Mouse (Mus musculus): ENCODE results near the gene Igf2bp3.
"Not testable (repeated sequence)": the region's sequence is repeated elsewhere in the genome, so short reads cannot be mapped to it uniquely, and the experiment has no call there.

The Igf2bp3 gene

DNA sequence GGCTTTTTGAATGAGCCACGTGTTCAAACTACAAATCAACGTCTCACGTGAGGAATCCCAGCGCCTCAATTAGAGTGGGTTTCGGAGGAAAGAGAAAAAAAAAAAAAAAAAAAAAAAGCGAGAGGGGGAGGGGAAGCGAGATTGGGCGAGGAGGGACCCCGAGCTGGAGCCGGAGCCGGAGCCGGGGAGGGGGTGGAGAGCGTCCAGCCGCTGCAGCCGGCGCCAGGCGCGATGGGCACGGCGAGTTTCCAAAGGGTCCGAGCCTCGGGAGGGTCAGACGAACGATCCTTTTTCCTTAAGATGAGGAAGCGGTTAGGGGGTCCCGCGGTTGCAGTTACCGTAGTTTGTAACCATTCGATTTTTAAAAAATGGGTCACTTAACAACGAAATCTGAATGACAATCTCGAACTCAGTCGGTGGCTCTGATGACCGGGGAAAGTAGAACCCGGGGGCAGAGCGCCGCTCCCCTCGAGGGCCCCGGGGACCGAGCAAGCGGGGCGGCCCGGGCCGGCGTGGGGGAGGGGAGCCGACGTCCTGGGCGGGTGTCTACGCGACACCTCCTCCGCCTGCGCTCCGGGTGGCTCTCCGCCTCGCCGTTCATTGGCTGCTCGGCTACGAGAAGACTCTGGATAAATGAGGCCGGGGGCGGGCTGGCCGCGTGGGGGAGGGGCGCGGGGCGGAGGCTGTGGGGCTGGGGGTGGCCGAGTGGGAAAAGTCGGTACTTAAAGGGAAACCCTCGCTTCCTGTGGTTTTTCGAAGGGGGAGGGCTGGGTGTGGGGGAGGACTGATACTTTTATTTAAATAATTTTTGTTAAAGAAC lies at the start of gene Igf2bp3:
TSS of gene Igf2bp3 (minus strand) at position 30 of the 820 bp plus-strand sequence.
- Histone ChIP-seq H3K36me3 (ENCODE audit: control insufficient read depth, insufficient read depth, low read length, poor library complexity, severe bottlenecking) (no peaks in the 10 kb centered on the region), H3K27me3 (ENCODE audit: control insufficient read depth, insufficient read depth, low read length, poor library complexity, severe bottlenecking) (peaks cover 2% of the 10 kb centered on the region)
- peak; percentile 73 for DNase-seq (ENCODE audit: low read depth, low spot score)

DNA sequence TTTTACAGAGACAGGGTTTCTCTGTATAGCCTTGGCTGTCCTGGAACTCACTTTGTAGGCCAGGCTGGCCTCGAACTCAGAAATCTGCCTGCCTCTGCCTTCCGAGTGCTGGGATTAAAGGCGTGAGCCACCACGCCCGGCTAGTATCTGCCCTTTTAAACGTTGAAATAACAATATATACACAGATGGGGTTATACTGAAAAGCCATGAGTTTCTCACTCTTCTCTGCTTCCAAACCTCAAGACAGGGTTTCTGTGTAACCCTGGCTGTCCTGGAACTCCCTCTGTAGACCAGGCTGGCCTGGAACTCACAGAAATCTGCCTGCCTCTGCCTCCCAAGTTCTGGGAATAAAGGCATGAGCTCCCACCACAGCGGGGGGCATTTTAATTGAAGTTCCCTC lies 49.7 kb upstream of the Igf2bp3 start:
- not testable (repeated sequence) for H3K27me3 ChIP-seq (ENCODE audit: control insufficient read depth, insufficient read depth, low read length, poor library complexity, severe bottlenecking); H3K36me3 ChIP-seq (ENCODE audit: control insufficient read depth, insufficient read depth, low read length, poor library complexity, severe bottlenecking); DNase-seq (ENCODE audit: low read depth, low spot score)

DNA sequence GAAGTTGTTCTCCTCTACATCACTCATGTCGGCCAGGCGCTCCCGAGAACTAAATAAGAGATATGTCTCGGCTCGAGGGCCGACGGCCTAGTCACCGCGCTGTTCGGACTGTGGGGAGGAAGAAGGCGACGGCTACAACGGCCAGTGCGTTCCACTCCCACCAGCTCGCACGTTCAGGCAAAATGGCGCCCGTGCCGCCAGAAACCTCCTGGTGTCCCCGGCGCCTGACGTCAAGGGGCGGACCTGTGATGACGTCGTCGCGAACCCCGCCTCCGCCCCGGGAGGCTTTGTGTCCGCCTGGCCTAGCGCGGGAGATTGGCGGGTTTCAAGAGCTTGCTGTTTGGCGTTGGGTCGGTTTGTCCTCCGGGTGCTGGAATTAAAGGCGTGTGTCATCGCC lies 49.1 kb upstream of the Igf2bp3 start, which contains the start of gene Tra2a:
TSS of gene Tra2a (minus strand) at position 187 of the 397 bp plus-strand sequence.
- DNase-seq (ENCODE audit: low read depth, low spot score) = peak; percentile 97

DNA sequence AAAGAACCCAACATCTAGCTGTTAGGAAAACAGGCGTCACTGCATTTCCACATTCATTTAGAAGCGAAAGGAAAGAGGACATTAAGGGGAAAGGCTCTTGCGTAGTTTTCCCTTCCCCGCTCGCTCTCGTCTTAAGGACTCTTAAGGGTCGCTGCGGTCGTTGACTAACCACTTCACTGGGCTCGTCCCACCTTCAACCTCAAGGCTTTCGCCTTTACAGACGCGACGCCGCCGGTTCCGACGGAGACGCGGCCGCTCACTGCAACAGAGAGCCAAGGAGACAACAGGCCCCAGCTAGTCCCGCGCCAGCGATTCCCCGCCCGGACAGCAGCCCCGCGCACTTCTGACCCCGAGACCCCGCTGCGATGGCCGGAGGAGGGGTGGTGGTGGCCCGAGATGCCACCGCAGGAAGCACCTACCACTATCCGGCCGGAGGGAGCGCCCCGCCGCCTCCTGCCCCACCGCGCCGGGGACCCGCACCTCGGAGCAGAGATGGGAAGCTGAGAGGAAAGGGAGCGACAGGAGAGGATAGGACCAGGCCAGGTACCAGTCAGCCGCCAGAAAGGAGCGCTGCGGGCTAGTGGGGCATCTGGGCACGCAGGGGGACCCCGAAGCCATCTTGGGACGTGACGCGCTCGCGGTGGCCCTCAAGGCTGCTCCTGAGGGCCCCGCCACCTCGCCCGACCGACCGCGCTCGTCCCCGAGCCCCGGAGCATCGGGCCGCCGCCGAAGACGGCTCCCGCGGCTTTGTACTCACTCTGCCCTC lies 48.5 kb upstream of the Igf2bp3 start:
- H3K36me3 ChIP-seq (ENCODE audit: control insufficient read depth, insufficient read depth, low read length, poor library complexity, severe bottlenecking) = no peaks in the 10 kb centered on the region
- H3K27me3 ChIP-seq (ENCODE audit: control insufficient read depth, insufficient read depth, low read length, poor library complexity, severe bottlenecking) = no peaks in the 10 kb centered on the region
- peak; percentile 56 for DNase-seq (ENCODE audit: low read depth, low spot score)

More for the DNA sequence above, 49.1 kb upstream of the Igf2bp3 start, which contains the start of gene Tra2a:
- no peaks in the 10 kb centered on the region for H3K27me3 ChIP-seq (ENCODE audit: control insufficient read depth, insufficient read depth, low read length, poor library complexity, severe bottlenecking)
- H3K36me3 ChIP-seq (ENCODE audit: control insufficient read depth, insufficient read depth, low read length, poor library complexity, severe bottlenecking) = no peaks in the 10 kb centered on the region

DNA sequence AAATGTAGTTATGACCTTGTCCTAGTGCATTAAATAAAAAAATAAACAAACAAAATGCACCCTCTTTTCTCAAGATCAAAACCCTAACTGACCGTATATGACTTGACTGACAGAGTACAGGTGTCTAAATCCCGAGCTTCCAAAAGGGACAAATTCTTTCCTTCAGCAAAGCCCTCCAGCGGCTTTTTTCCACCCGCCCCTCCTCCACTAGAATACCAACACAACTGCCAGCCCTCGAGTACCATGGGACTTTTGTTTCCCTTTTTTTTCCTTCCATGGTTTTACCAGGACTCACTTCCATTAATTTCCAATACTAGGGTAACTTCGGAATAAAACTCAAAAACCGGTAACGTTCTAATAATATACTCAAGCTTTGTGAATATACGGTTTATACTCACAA lies 47.7 kb upstream of the Igf2bp3 start:
- Histone ChIP-seq H3K27me3 (ENCODE audit: control insufficient read depth, insufficient read depth, low read length, poor library complexity, severe bottlenecking) (no peaks in the 10 kb centered on the region), H3K36me3 (ENCODE audit: control insufficient read depth, insufficient read depth, low read length, poor library complexity, severe bottlenecking) (no peaks in the 10 kb centered on the region)
- DNase-seq (ENCODE audit: low read depth, low spot score) = no peak

DNA sequence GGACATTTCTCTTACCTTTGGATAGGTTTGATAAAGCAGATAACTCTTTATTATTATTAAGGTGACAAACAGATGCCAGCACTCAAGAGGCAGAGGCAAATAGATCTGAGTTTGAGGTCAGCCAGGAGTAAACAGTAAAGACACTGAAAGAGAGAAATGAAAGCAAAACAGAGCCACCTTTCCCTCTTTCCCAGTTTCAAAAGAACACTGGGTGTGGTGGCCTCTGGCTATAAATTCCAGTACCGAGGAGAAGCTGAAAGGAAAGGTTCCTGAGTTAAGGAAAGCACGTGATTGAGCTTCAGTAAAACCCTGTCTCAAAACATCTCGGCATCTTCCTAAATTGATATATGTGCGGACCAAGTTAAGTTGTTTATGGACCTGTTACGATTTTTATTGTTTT lies 45.0 kb upstream of the Igf2bp3 start:
- Histone ChIP-seq H3K27me3 (ENCODE audit: control insufficient read depth, insufficient read depth, low read length, poor library complexity, severe bottlenecking) (no peaks in the 10 kb centered on the region), H3K36me3 (ENCODE audit: control insufficient read depth, insufficient read depth, low read length, poor library complexity, severe bottlenecking) (no peaks in the 10 kb centered on the region)
- DNase-seq (ENCODE audit: low read depth, low spot score) = no peak

DNA sequence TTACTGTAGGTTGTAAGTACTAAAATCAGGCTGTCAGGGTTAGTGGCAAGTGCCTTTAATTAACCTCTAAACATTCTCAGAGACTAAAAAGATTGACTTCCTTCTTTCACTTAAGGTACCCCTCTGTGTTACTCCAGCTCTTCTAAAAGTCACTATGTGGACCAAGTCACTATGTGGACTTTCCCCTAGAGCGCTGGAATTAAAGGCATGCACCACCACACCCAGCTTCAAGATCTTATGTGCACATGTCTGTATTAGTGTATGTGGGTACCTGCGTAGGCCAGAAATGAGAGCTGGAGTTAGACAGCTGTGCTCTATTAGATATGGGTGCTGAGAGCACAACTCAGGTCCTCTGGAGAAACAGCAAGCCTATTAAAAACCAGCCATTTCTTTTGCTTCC lies 43.1 kb upstream of the Igf2bp3 start:
- H3K36me3 ChIP-seq (ENCODE audit: control insufficient read depth, insufficient read depth, low read length, poor library complexity, severe bottlenecking) = no peaks in the 10 kb centered on the region
- H3K27me3 ChIP-seq (ENCODE audit: control insufficient read depth, insufficient read depth, low read length, poor library complexity, severe bottlenecking) = no peaks in the 10 kb centered on the region
- peak; percentile 29 for DNase-seq (ENCODE audit: low read depth, low spot score)

DNA sequence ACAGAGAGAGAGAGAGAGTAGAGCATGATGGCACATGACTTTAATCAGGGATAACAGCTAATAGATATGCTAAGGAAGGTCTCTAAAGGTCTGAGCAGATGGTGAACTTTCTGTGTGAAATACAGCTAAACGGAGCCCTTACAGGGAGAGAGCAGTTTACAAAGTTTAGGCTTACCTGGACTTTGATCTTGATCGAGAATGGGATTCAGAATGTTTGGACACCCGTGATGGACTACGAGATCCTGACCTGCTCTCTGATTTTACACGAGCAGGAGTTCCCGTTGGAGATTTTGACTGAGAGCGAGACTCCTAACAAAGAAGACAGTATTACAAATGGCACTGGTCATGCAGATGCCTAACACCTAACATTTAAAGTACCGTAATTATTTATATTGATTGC lies 37.5 kb upstream of the Igf2bp3 start:
- Histone ChIP-seq H3K27me3 (ENCODE audit: control insufficient read depth, insufficient read depth, low read length, poor library complexity, severe bottlenecking) (no peaks in the 10 kb centered on the region), H3K36me3 (ENCODE audit: control insufficient read depth, insufficient read depth, low read length, poor library complexity, severe bottlenecking) (peaks cover 11% of the 10 kb centered on the region; the same call in 1 of the 2 replicates)
- no peak for DNase-seq (ENCODE audit: low read depth, low spot score)

DNA sequence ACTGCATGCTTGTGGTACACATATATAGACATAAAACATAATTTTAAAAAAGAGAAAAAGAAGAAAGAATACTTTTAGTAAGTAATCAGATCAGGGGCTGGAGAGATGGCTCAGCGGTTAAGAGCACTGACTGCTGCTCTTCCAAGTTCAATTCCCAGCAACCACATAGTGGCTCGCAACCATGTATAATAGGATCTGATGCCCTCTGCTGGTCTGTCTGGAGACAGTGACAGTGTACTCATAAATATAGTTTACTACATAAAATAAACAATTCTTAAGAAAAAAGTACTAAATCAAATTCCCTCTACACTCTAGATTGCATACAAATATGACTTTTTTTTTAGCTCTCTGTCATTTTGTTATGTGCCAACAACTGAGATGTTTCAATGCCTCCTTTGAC lies 36.4 kb upstream of the Igf2bp3 start:
- DNase-seq (ENCODE audit: low read depth, low spot score) = peak; percentile 22
- Histone ChIP-seq H3K27me3 (ENCODE audit: control insufficient read depth, insufficient read depth, low read length, poor library complexity, severe bottlenecking) (no peaks in the 10 kb centered on the region), H3K36me3 (ENCODE audit: control insufficient read depth, insufficient read depth, low read length, poor library complexity, severe bottlenecking) (peaks cover 13% of the 10 kb centered on the region; the same call in 1 of the 2 replicates)

DNA sequence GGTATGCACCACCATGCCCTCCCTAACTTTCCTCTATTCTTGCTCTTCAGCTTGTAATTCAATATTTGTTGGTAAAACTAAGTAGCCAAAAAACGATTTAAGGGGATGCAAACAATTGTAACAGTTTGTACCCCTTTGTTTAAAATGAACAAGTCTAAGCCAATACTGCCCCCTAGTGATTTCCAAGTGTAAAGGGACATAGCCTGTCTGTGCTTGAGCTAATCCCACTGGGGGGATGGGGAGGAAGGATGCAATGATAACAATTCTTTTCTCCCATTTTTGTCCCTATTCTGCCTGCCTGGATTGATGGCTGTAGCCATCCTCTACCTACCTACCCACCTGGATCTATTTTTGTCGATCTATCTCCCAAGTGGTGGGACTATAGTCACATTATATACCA lies 32.5 kb upstream of the Igf2bp3 start:
- H3K27me3 ChIP-seq (ENCODE audit: control insufficient read depth, insufficient read depth, low read length, poor library complexity, severe bottlenecking) = no peaks in the 10 kb centered on the region
- DNase-seq (ENCODE audit: low read depth, low spot score) = peak; percentile 55
- peaks cover 11% of the 10 kb centered on the region; the same call in 1 of the 2 replicates for H3K36me3 ChIP-seq (ENCODE audit: control insufficient read depth, insufficient read depth, low read length, poor library complexity, severe bottlenecking)

DNA sequence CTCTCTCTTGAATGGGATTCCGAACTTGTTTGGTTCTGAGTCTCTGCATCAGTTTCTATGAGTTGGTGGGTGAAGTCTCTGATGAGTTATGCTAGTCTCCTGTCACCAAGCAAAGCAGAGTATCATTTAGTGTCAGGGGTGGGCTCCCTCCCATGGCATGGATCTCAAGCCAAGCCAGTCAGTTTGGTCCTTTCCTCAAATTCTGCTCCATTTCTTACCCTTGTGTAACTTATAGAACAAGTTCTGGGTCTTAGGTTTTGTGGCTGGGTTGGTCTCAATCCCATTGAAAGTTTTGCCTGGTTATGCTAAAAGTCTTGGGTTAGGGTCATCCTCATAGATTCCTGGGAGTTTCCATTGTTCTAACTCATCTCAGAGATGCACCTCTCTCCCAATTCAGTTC lies 27.6 kb upstream of the Igf2bp3 start:
- Histone ChIP-seq H3K27me3 (ENCODE audit: control insufficient read depth, insufficient read depth, low read length, poor library complexity, severe bottlenecking) (no peaks in the 10 kb centered on the region), H3K36me3 (ENCODE audit: control insufficient read depth, insufficient read depth, low read length, poor library complexity, severe bottlenecking) (peaks cover 2% of the 10 kb centered on the region)
- no peak for DNase-seq (ENCODE audit: low read depth, low spot score)

DNA sequence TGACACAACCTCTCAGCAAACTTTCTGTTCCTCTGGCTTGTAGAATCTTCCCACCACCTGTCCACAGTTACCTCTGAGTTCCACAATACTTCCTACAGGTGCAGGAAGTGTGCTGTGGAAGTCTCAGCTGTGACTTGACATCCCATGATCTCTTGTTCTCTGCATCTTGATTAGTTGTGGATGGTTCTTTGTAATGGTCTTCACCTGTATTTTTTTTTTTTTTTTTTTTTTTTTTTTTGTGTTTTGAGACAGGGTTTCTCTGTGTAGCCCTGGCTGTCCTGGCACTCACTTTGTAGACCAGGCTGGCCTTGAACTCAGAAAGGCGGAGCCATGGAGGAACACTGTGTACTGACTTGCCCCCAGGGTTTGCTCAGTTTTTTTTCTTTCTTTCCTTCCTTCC lies 26.8 kb upstream of the Igf2bp3 start:
- Histone ChIP-seq H3K27me3 (ENCODE audit: control insufficient read depth, insufficient read depth, low read length, poor library complexity, severe bottlenecking) (no peaks in the 10 kb centered on the region), H3K36me3 (ENCODE audit: control insufficient read depth, insufficient read depth, low read length, poor library complexity, severe bottlenecking) (peaks cover under 1% of the 10 kb centered on the region)
- no peak for DNase-seq (ENCODE audit: low read depth, low spot score)

DNA sequence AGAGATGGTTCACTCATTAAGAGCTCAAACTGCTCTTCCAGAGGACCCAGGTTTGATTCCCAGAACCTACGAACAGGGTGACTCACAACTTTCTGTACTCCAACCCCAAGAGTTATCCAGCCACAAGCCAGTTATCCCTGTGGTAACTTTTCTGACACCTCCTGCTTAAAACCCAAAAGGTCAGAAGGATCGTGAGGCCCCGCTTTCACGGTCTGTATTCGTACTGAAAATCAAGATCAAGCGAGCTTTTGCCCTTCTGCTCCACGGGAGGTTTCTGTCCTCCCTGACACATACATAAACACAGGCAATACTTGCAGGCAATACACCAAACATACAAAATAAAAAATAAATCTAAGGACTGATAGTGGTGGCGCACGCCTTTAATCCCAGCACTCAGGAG lies 21.6 kb upstream of the Igf2bp3 start:
- H3K36me3 ChIP-seq (ENCODE audit: control insufficient read depth, insufficient read depth, low read length, poor library complexity, severe bottlenecking) = no peaks in the 10 kb centered on the region
- H3K27me3 ChIP-seq (ENCODE audit: control insufficient read depth, insufficient read depth, low read length, poor library complexity, severe bottlenecking) = no peaks in the 10 kb centered on the region
- DNase-seq (ENCODE audit: low read depth, low spot score) = peak; percentile 92

DNA sequence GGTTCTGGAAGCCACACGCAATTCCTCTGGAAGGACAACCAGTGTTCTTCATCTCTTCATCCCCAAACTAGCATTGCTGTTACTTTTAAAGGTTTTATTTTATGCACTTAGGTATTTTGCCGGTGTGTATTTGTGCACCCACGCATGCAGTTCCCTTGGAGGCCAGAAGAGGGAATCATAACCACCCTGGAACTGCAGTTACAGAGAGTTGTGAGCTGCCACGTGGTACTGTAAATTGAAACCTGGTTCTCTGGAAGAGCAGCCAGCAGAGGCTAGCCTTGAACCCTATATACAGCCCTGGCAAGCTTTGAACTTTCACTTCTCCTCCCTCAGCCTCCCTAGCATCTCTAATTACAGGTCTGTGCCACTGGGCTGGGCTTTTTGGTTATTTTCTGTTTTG lies 18.6 kb upstream of the Igf2bp3 start:
- Histone ChIP-seq H3K27me3 (ENCODE audit: control insufficient read depth, insufficient read depth, low read length, poor library complexity, severe bottlenecking) (no peaks in the 10 kb centered on the region), H3K36me3 (ENCODE audit: control insufficient read depth, insufficient read depth, low read length, poor library complexity, severe bottlenecking) (no peaks in the 10 kb centered on the region)
- peak; percentile 53 for DNase-seq (ENCODE audit: low read depth, low spot score)

DNA sequence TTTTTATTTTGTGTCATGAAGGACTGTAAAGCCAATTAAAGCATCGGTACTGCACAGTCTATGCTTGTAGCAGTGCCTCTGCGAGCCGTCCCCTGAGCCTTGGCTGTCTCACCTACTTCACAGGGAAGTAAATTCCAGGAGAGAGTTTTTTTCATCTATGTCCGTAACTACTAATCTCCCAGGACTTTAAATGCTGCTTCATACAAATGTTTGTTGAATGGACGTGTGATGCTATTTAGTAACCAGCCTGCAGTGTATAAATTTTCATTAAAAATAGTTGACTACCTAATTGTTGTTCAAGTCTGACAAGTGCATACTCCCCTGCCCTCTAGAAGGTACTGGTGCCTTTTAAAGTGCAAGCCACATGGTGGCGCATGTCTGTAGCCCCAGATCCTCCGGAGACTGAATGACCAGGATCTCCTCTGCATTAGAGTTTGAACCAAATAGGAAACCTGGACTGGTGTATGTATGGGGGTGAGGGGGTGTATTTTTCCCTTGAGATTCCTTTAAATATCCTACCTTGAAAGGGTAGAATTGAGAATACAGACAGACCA lies 13.4 kb upstream of the Igf2bp3 start:
- peak; percentile 73 for DNase-seq (ENCODE audit: low read depth, low spot score)
- no peaks in the 10 kb centered on the region for H3K36me3 ChIP-seq (ENCODE audit: control insufficient read depth, insufficient read depth, low read length, poor library complexity, severe bottlenecking)
- no peaks in the 10 kb centered on the region for H3K27me3 ChIP-seq (ENCODE audit: control insufficient read depth, insufficient read depth, low read length, poor library complexity, severe bottlenecking)
